Mouse (Mus musculus) A20 (cell line): ENCODE data around the gene Gm49322.

ENCODE experiments used
- DNase-seq: peaks from one replicate; pipeline ENCODE4 v3.0.0-alpha.2; 2011; ENCODE audit warnings: low read depth, low spot score

Gm49322 gene

DNA sequence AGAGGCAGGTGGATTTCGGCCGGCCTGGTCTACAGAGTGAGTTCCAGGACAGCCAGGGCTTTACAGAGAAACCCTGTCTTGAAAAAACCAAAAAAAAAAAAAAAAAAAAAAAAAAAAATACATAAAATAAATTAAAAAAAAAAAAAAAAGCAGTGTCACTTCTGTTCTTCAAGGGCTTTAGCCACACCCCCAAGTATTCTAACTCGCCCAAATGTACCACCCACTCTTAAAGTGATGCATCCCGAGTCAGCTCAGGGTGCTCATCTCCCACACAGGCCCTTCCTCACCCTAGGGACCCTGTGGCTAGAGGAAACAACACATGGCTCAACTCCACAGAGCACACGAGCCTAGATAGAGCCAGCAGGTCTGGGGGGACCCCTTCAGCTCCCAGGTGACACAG lies 22.8 kb upstream of the Gm49322 start:
- DNase-seq = no peak

- no peak for DNase-seq
Measured at GRCm38 (mm10) chr10:80584045-80584488, 21.8 kb upstream of the Gm49322 start.

DNA sequence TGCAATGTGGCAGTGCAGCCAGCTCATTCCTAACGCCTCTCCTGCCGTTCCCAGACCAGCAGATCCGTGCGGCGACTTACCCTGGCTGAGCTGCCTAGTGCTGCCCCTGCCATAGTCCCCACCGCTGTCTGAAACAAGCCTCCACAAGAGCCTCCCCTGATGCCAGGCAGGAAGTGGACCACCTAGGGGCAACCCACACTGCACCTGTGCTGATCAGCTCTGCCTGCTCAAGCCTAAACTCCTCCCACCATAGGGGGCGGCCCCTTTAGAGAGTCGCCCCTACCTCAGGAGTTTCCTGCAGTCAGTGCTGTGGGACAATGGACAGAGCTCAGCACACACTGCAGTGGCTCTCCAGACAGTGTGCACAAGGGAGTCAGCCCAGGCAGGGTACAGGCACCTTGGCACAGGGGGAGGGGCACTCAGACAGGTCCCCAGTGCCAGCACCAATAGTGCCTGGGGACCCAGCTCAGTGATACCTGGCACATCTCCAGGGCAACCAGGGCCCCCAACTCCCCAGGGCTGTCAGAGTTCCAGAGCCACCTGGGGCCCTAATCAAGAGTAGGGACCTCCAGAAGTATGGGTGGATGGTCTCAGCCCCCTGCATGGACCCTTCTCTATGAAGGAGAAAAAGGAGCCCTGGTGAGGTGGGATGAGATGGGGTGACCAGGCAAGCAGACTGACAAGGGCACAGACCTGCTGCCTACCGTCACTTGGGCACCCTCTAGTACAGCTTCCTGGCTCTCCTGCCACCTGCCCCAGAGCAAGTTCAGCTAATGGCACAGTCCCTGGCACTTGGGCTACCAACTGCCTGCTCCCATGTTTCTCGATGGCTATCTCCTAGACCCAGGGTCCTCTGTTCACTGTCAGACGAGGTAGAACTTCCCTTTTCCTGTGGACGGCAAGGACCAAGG lies 20.9 kb upstream of the Gm49322 start:
- DNase-seq = peak; percentile 47

- no peak for DNase-seq
Measured at GRCm38 (mm10) chr10:80585581-80585980, 20.2 kb upstream of the Gm49322 start.

GRCm38 (mm10) chr10:80586407-80587304 lies 19.2 kb upstream of the Gm49322 start:
- DNase-seq = no peak

- DNase-seq = peak; percentile 67
Measured at GRCm38 (mm10) chr10:80587305-80587657, 18.5 kb upstream of the Gm49322 start.

DNA sequence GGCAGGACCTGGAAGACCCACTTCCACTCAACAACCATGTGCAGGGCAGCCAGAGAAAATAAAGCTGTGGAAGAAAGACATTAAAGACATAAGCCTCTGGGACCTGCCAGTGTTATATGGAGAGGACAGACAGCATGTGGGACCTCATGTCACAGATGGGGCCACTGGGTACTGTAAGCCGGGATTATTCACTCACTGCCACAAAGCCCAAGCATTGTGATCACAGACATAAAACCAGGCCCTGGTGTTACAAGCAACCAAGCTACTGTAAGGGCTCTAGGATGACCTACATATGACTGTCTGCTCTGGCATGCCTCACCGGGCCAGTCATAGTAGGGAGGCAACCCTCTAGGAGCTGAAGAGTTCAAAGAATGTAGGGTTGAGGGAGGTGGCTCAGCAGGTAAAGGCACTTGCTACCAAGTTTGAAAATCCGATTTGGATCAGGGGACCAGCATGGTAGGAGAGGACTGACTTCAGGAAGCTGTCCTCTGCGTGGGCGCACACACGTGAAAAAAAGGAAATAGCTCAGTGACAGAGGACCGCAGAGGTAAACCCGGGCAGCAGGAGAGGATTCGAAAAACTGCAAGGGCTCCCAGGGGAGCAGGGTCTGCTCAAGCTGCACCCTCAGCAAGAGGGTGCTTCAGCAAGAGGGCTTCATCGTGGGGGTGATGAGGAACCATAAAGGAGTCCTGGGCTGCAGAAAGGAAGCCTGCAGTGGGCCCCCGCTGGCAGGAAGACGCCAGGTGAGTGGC lies 16.5 kb upstream of the Gm49322 start:
- peak; percentile 61 for DNase-seq

DNA sequence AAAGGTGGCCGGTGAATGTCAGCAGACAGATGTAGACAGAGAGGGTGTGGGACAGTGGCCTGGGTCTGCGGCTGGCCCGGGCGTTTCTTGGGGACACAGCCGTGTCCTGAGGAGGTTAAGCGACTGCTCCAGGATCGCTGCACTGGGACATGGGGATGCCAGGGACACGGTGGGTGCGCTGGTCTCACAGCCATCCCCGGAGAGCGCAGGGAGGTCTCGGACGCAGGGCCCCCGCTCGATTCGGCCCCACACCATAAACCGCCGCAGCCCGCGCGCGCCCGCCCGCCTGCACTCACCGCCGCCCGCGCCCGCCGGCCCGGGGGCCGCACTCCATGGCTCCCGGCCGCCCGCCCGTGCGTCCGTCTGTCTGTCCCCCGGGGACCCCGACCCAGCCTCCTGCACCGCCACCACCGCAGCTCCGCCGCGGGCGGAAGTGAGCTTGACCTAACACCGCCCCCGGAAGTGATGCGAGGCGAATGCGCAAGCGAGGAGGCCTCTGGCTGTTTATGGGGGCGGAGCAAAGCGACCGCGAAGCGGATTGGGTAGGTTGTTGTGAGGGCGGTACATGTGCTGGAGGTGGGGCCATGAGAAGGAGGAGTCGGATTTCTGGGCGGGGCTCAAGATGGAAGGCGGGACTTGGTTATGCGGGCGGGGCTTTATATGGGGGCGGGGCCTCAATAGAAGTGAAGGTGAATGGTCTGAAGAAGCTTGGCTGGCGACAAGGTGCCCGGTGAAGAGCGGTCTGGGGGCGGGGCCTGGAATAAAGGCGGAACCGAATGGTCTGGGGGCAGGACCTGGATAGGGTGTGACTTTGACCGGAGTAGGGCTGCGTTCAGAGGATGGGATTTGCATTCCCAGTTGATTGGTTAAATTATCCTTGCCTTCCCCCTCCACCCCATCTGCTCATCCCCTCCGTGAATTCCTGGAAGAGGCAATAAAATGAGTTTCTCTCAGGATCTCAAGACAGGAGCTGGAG lies 15.7 kb upstream of the Gm49322 start, which contains the start of gene Abhd17a:
TSS of gene Abhd17a (minus strand) at position 463 of the 976 bp plus-strand sequence.
- peak; percentile 100 for DNase-seq

DNA sequence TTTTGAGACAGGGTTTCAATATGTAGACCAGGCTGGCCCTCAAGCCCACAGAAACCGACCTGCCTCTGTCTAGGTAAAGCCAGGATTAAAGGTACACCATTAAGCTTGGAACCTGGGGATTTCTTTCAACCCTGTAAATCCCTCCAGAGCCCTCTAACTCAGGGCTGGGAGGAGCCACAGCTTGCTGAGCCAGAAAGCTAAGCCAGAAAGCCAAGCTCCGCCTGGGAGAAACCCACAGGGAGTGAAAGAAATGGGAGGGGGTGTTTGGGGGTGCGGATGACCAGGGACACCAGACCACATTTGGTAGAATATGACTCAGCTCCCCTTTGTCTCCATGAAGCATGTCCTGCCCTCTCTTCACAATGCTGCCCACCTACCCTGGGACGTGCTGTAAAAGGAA lies 9.5 kb upstream of the Gm49322 start:
- DNase-seq = no peak

GRCm38 (mm10) chr10:80602698-80603325 lies 3.0 kb upstream of the Gm49322 start, which contains the start of the genes Scamp4 and Adat3:
Gene Scamp4, plus strand, starts transcription at chr10:80602872.
Gene Adat3, plus strand, starts transcription at chr10:80602880.
- DNase-seq = peak; percentile 98

DNA sequence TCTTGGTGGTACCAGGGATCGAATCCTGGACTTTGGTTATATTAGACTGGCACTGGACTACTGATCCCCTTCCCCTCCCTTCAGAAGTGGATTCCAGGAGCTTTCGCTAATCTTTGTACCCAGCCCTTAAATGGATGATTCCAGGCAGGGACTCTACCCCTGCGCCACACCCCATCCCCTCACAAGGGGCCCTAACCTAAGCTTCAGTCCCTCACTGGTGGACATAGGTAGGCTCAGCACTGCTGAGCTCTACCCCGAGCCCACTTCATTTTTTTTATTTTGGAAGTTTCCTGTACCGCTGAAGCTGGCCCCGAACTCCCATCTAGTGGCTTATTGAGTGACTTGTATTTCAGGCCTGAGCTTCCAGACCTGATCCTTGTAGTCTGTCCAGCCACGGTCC lies 2.5 kb upstream of the Gm49322 start:
- DNase-seq = no peak

- DNase-seq = no peak
Measured at GRCm38 (mm10) chr10:80604001-80604509, 1.8 kb upstream of the Gm49322 start.

GRCm38 (mm10) chr10:80604988-80605387 lies 833 bp upstream of the Gm49322 start:
- DNase-seq = no peak

DNA sequence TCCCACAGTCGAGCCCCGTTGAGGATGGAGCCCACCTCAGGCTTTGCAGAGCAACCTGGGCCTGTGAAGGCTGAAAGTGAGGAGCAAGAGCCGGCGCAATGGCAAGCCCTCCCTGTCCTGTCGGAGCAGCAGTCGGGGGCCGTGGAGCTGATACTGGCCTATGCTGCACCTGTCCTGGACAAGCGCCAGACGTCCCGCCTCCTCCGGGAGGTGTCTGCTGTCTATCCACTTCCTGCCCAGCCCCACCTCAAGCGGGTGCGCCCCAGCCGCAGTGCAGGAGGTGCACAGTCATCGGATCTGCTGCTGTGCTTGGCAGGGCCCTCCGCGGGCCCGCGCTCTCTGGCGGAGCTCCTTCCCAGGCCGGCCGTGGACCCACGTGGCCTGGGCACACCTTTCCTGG lies 485 bp downstream of the Gm49322 start:
- DNase-seq = no peak

DNA sequence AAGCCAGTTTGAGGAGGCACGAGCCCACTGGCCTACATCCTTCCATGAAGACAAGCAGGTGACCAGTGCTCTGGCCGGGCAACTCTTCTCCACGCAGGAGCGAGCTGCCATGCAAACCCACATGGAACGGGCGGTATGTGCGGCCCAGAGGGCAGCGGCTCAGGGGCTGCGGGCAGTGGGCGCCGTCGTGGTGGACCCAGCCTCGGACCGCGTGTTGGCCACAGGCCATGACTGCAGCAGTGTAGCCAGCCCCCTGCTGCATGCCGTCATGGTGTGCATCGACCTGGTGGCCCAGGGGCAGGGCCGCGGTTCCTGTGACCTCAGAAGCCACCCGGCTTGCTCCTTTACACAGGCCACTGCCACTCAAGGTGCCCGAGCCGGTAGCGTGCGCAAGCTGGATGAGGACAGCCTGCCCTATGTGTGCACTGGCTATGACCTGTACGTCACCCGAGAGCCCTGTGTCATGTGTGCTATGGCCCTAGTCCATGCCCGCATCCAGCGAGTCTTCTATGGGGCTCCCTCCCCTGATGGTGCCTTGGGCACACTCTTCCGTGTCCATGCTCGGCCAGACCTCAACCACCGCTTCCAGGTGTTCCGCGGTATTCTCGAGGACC lies 1.0 kb downstream of the Gm49322 start:
- no peak for DNase-seq

GRCm38 (mm10) chr10:80608435-80608834 lies 2.6 kb downstream of the Gm49322 start:
- no peak for DNase-seq

- no peak for DNase-seq
Measured at GRCm38 (mm10) chr10:80609269-80609924, 3.6 kb downstream of the Gm49322 start.

- no peak for DNase-seq
Measured at GRCm38 (mm10) chr10:80610116-80610785, 4.4 kb downstream of the Gm49322 start.
